8 mouse cellular contexts compared by ENCODE assay signal in genomic region chr10:21992834-21993514, GRCm38 (mm10).
A peak's percentile ranks its signal among the peaks of the same experiment; 100 is the strongest.
DNase-seq lines count a peak whose midpoint lies in the region; ATAC-seq and TF ChIP-seq lines count a peak whose summit lies in the region.

No protein-coding gene starts in this region.

- no peaks in the 10 kb centered on the region for H3K27me3 ChIP-seq in G1E (ENCODE audit: insufficient read depth, low read length)

- H3K9me3 ChIP-seq in G1E (replicated peaks), result no peaks in the 10 kb centered on the region

- H3K36me3 ChIP-seq in G1E (replicated peaks), result peaks cover 24% of the 10 kb centered on the region

- no peak for ATAC-seq in G1E (ENCODE audit: extremely low read depth, insufficient number of reproducible peaks, low FRiP score, poor library complexity, severe bottlenecking)

- peak; percentile 62 for DNase-seq in G1E (ENCODE audit: low spot score)
- peak; percentile 90 for DNase-seq in cerebellum, adult 11-12 months
- peak; percentile 73 for DNase-seq in forelimb bud, embryonic 11.5 days (ENCODE audit: low read depth, low spot score)
- peak; percentile 89 for DNase-seq in heart, postnatal 4 days
- peak; percentile 75 for DNase-seq in layer of hippocampus, adult 9-11 months
- peak; percentile 91 for DNase-seq in lung, postnatal 10 days
- peak; percentile 81 for DNase-seq in ovary, postnatal 36 days (ENCODE audit: low spot score)
- peak; percentile 74 to 77 for DNase-seq in thymus, postnatal 36 days

- TF ChIP-seq CTCF in G1E (IDR thresholded peaks at IDR 0.05; ENCODE audit: low read depth, low read length), result no peak

- peaks cover 38% of the 10 kb centered on the region for H3K4me1 ChIP-seq in G1E (ENCODE audit: insufficient read depth, low read depth, low read length)

- peak overlapping the region; percentile 91 for H3K4me3 ChIP-seq in G1E (ENCODE audit: low read depth, low read length)
